Mouse (Mus musculus) brown adipose tissue, adult 24 weeks (tissue): ENCODE results near the gene Rnf150. TPM values are rescaled to one million over a fixed set of nuclear protein-coding genes. Genes with fewer than 3 reads are reported as not detected.

Experiments used
- H3K27ac ChIP-seq: fragments of 200-500 bp; replicated peaks from 2 replicates; pipeline ENCODE4 v1.5.1; 2012; ENCODE audit warnings: low read depth, mild to moderate bottlenecking, low read length
- H3K4me1 ChIP-seq: fragments of 200-500 bp; 2 replicates; pipeline ENCODE4 v1.6.1; 2012; ENCODE audit warnings: low read length, mixed read lengths; ENCODE audit not compliant: control insufficient read depth, insufficient read depth, insufficient read length
- H3K4me3 ChIP-seq: fragments of 200-500 bp; 2 replicates; pipeline ENCODE4 v1.5.1; 2012; ENCODE audit warnings: low read depth, mild to moderate bottlenecking, low read length, moderate library complexity; ENCODE audit not compliant: insufficient read depth
- polyA plus RNA-seq: library from polyadenylated mRNA; stranded (reverse); fragments of >200 nt; gene quantifications from 2 replicates; pipeline ENCODE4 v1.2.4, GENCODE M21; 2012; ENCODE audit not compliant: missing spikeins, insufficient read depth, insufficient read length

The Rnf150 gene
- polyA plus RNA-seq, 1 experiment, result 15.8 TPM

GRCm38 (mm10) chr8:82995727-82996438, 132.7 kb downstream of the Rnf150 start:
- no peak overlapping the region for H3K27ac ChIP-seq
- H3K4me3 ChIP-seq, result no peak overlapping the region
- H3K4me1 ChIP-seq, result no peaks in the 10 kb centered on the region

GRCm38 (mm10) chr8:82996843-82997242, 133.7 kb downstream of the Rnf150 start:
- no peak overlapping the region; the same call in 1 of the 2 replicates for H3K27ac ChIP-seq
- no peak overlapping the region for H3K4me3 ChIP-seq
- no peaks in the 10 kb centered on the region for H3K4me1 ChIP-seq

DNA sequence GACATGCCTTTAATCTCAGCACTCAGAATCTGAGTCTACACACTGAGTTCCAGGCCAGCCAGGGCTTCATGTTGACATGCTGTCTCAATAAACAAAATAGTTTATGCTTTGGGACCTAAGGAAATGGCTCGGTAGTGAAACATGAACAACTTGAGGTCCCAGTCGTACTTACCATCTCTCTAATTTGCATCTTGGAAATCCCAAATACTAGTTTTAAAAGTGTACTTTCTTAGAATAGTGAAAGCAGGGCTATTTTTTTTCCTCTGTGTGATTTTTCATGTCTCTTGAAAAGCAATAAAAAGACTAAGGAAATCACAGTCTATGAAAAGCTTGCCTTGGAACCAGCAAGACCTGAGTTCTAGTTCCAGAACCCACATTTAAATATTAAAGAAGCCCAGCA, 135.6 kb downstream of the Rnf150 start:
- Histone ChIP-seq H3K27ac (no peak overlapping the region), H3K4me3 (no peak overlapping the region), H3K4me1 (no peaks in the 10 kb centered on the region)

DNA sequence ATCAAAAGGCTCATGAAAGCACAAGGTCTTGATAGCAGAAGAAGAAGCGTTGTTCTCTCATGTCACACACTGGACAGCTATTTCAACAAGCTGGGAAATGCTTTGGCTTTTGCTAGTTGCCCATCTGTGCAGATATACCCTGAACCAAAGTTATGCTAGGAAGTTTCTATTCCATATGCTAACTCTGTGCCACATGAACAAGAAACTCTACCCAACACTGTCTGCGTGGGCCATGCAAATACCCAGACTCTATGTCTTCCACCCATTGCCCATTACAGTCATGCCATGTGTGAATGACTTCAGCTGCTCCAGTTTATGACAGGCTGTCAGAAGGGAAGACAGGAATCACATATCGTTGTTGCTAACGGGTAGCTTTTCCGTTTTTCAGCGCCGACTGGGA, 140.0 kb downstream of the Rnf150 start:
- H3K4me3 ChIP-seq, result no peak overlapping the region
- H3K4me1 ChIP-seq, result no peaks in the 10 kb centered on the region
- no peak overlapping the region for H3K27ac ChIP-seq

DNA sequence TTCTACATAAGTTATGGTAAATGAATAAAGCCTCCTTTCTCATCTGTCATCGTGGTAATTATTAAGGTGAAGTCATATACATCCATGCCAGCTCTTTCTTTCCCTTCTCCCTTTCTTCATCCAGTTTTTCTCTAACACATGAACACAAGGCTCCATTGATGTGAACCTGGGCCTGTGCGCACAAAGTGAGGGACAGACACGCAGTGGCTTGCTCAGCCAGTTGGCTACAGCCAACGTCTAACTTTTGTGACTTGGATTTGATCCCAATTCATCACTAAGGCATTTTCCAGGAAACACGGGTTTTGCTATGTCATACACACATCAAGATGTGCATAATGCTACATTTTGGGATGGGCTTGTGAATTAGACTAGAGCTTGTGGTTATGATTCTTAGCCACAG, 146.3 kb downstream of the Rnf150 start:
- Histone ChIP-seq H3K27ac (no peak overlapping the region), H3K4me1 (peaks cover 2% of the 10 kb centered on the region; the same call in 1 of the 2 replicates), H3K4me3 (no peak overlapping the region)

DNA sequence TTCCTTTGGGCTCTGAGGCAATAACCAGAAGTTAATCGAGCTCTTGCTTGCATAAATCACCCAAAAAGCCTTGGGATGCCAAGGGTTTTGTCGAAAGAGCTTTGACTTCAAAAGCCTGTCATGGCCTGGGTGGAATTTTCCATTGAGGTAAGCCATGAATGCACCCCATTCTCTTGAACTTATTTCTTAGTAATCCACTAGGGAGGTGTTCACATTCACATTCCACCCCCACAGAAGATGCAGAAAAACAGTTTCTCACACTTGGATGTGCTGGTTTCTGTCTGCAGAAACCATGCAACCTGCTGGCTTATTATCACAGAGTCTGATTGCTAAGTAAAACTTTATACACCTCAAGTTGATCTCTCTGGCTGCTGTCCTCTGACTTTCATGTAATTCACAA, 148.1 kb downstream of the Rnf150 start:
- Histone ChIP-seq H3K27ac (no peak overlapping the region), H3K4me3 (no peak overlapping the region), H3K4me1 (peaks cover 2% of the 10 kb centered on the region; the same call in 1 of the 2 replicates)

GRCm38 (mm10) chr8:83011758-83012157, 148.6 kb downstream of the Rnf150 start:
- Histone ChIP-seq H3K4me1 (peaks cover 2% of the 10 kb centered on the region; the same call in 1 of the 2 replicates), H3K4me3 (no peak overlapping the region), H3K27ac (no peak overlapping the region)

DNA sequence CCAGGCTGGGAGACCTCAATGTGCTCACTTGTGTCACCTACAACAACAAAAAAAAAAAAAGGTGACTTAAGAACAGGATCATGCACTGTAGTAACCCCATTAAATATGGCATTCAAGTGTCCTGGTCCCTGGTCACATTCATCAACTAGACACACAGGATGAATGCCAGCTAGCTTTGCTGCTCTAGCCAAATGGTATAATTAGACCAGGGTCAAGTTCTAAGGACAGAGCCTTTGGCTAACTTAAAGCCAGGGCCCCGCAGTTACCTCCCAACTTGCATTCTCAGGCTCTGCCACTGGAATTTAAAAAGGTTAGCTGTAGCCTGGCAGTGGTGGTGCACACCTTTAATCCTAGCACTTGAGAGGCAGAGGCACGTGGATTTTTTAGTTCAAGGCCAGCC, 165.1 kb downstream of the Rnf150 start:
- H3K4me3 ChIP-seq, result no peak overlapping the region
- peak overlapping the region; percentile 56 for H3K27ac ChIP-seq
- H3K4me1 ChIP-seq, result no peaks in the 10 kb centered on the region

- Histone ChIP-seq H3K4me1 (no peaks in the 10 kb centered on the region), H3K4me3 (no peak overlapping the region), H3K27ac (0 out of 2 replicates have a peak overlapping the region, but pooled peaks have one; percentile 24)
These were observed 169.6 kb downstream of the Rnf150 start for GRCm38 (mm10) chr8:83032800-83033199.

GRCm38 (mm10) chr8:83035141-83035540, 172.0 kb downstream of the Rnf150 start:
- Histone ChIP-seq H3K4me1 (no peaks in the 10 kb centered on the region), H3K27ac (no peak overlapping the region), H3K4me3 (no peak overlapping the region)

DNA sequence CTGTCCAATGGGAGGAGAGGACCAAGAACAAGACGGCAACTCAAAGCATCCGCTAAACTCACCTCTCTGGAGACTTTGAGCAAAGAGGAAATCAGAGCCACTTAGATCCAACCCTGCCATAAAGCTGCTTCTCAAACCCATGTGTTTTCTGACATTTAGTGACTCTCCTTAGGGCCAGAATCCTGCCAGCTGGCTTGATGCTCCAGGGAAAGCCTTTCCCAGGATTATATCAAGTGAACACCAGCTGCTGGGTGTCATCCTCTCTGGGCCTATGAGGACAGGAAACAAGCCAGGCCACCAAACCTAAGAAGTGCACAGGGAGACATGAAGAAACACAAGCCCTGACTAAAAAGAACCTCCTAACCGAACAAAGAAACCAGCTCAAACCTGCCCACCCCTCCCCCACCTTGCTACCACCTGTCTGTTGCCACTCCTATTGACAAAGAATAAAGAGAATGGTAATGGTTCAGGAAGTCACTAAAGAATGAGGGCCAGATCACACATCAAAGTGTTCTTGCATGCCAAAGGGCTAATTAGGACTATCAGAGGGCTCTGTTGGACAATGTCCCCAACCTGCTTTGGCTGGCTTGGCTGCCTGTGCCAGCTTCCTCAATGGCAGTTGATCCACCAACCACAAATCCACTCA, 173.5 kb downstream of the Rnf150 start:
- H3K4me3 ChIP-seq, result no peak overlapping the region
- no peaks in the 10 kb centered on the region for H3K4me1 ChIP-seq
- no peak overlapping the region for H3K27ac ChIP-seq

GRCm38 (mm10) chr8:83037321-83037720, 174.2 kb downstream of the Rnf150 start:
- Histone ChIP-seq H3K27ac (no peak overlapping the region), H3K4me1 (no peaks in the 10 kb centered on the region), H3K4me3 (no peak overlapping the region)

- no peak overlapping the region for H3K4me3 ChIP-seq
- H3K4me1 ChIP-seq, result no peaks in the 10 kb centered on the region
- H3K27ac ChIP-seq, result no peak overlapping the region
These were observed 175.4 kb downstream of the Rnf150 start for GRCm38 (mm10) chr8:83038575-83038974.

DNA sequence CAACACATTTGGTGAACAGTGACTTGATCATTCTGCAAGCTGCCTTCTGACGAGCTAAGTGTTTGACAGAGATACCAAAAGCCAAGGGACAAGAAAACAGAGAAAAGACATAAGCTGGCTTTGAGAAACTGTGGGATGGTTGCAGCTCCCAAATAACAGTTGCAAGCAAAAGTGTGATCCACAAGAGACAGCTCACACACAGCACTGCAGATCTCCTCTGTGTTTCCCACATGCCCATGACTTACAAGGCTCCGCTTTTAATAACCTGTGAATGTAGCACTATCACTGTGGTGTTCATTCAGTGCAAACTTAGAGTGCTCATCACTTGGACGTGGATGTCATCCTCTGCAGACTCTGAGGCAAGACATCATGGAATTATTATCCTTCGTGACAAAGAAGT, 178.3 kb downstream of the Rnf150 start:
- H3K4me1 ChIP-seq, result peaks cover 2% of the 10 kb centered on the region; the same call in 1 of the 2 replicates
- H3K27ac ChIP-seq, result no peak overlapping the region
- H3K4me3 ChIP-seq, result no peak overlapping the region

- Histone ChIP-seq H3K4me1 (peaks cover 16% of the 10 kb centered on the region), H3K4me3 (no peak overlapping the region), H3K27ac (peak overlapping the region; percentile 41)
These were observed 183.8 kb downstream of the Rnf150 start for GRCm38 (mm10) chr8:83046912-83047311.

DNA sequence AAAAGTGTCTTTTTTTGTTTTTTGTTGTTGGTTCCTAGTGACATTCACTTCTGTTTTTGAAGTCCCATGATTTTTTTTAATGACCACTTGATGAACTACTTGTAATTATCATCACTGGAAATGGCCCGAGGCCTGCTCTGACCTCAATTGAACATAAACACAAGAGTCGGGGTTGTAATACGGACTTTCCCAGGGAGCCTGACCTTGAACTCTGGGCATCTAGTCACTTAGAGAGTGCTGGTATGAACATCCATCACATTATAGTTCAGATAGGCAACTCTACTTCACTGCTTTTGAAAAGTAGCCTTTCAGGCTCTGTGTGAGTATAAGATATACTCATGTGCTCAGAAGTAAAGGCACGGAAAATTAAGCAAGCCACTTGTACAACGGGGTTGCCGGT, 185.4 kb downstream of the Rnf150 start:
- peaks cover 16% of the 10 kb centered on the region for H3K4me1 ChIP-seq
- no peak overlapping the region for H3K27ac ChIP-seq
- H3K4me3 ChIP-seq, result no peak overlapping the region
